ENCODE assay signal across 14 mouse cellular contexts in the genomic region with DNA sequence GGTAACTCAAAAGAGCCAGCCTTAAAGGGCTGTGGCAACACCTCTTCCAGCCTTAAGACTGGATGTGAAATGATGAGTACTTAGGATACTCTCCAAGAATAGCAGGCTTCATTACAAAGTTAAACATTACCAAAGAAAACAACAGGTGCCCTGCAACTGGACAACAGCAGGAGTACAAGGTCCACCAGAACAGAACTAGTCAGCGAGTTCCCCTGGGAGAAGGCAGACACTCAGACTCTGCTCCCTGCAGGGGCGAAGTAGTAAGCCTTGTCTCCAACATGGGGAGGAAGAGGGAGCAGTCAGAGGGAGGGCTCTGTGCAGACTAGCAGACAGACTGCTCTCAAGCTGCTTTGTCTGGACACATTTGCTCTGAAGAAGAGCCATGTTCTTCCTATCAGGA. TPM values are rescaled to one million over a fixed set of nuclear protein-coding genes. Genes with fewer than 3 reads are reported as not detected.
A peak's percentile ranks its signal among the peaks of the same experiment; 100 is the strongest.
DNase-seq lines count a peak whose midpoint lies in the region; ATAC-seq and TF ChIP-seq lines count a peak whose summit lies in the region.
"Had no signal": no experiment of that assay in that cellular context is flagged by ENCODE, and none has a peak within 500 bp of the region (broad histone marks: within the 10 kb centered on the region; RNA-seq: fewer than 3 reads in every experiment).

No protein-coding gene starts in this region.

- H3K4me1 ChIP-seq in kidney, embryonic 14.5 days (ENCODE audit: control insufficient read depth, insufficient read depth, low read length) = peaks cover 36% of the 10 kb centered on the region
- peaks cover 12% of the 10 kb centered on the region; the same call in 1 of the 2 replicates for H3K4me1 ChIP-seq in intestine, postnatal 0 days (replicated peaks; ENCODE audit: control insufficient read depth, insufficient read depth, low read length)
- peaks cover 52% of the 10 kb centered on the region; the same call in 1 of the 2 replicates for H3K4me1 ChIP-seq in small intestine, adult 2 months (ENCODE audit: control insufficient read depth, insufficient read depth, insufficient read length, low read length)

- H3K4me2 ChIP-seq in kidney, embryonic 14.5 days (replicated peaks; ENCODE audit: low read depth, low read length) = no peak overlapping the region
- peak overlapping the region; percentile 77 for H3K4me2 ChIP-seq in intestine, postnatal 0 days (replicated peaks; ENCODE audit: low read depth)
- H3K4me2 ChIP-seq: embryonic facial prominence, embryonic 12.5 days; limb, embryonic 12.5 days had no signal

- TF ChIP-seq CTCF in intestine, postnatal 0 days (IDR thresholded peaks at IDR 0.05; ENCODE audit: low read depth) = peak; percentile 51
- TF ChIP-seq CTCF in small intestine, adult 2 months (IDR thresholded peaks at IDR 0.05; ENCODE audit: extremely low read depth, insufficient read length, insufficient replicate concordance, low read depth, low read length) = peak; percentile 6; the same call in 1 of the 2 replicates

- ATAC-seq in kidney, embryonic 14.5 days (ENCODE audit: low FRiP score, low TSS enrichment) = no peak; the same call in 1 of the 2 replicates
- peak; percentile 90 for ATAC-seq in intestine, postnatal 0 days

- H3K27me3 ChIP-seq in kidney, embryonic 14.5 days (ENCODE audit: control insufficient read depth, insufficient read depth, low read length) = no peaks in the 10 kb centered on the region
- H3K27me3 ChIP-seq in intestine, postnatal 0 days (replicated peaks; ENCODE audit: control insufficient read depth, insufficient read depth, low read length) = no peaks in the 10 kb centered on the region
- H3K27me3 ChIP-seq in small intestine, adult 2 months (ENCODE audit: control insufficient read depth, insufficient read depth, low read length) = no peaks in the 10 kb centered on the region
- H3K27me3 ChIP-seq: embryonic facial prominence, embryonic 12.5 days; limb, embryonic 12.5 days had no signal

- no peak overlapping the region for H3K4me3 ChIP-seq in kidney, embryonic 14.5 days (ENCODE audit: low read length)
- H3K4me3 ChIP-seq in intestine, postnatal 0 days (ENCODE audit: low read depth, low read length) = no peak overlapping the region
- no peak overlapping the region for H3K4me3 ChIP-seq in small intestine, adult 2 months (ENCODE audit: low read depth, low read length)
- H3K4me3 ChIP-seq: embryonic facial prominence, embryonic 12.5 days; gastrocnemius, adult 2 months; heart, embryonic 10.5 days; limb, embryonic 12.5 days had no signal

- H3K9me3 ChIP-seq in kidney, embryonic 14.5 days (ENCODE audit: control insufficient read depth, low read length) = no peaks in the 10 kb centered on the region
- no peaks in the 10 kb centered on the region for H3K9me3 ChIP-seq in intestine, postnatal 0 days (ENCODE audit: control insufficient read depth)
- H3K9me3 ChIP-seq: embryonic facial prominence, embryonic 12.5 days; heart, embryonic 10.5 days; limb, embryonic 12.5 days had no signal

- WGBS in kidney, embryonic 14.5 days = 69% methylated on average over 2 of the region's 2 CpGs
- WGBS in intestine, postnatal 0 days = 31% methylated on average over 2 of the region's 2 CpGs
- WGBS in small intestine, adult 2 months = 22% methylated on average over 2 of the region's 2 CpGs

- no peak overlapping the region for H3K27ac ChIP-seq in kidney, embryonic 14.5 days (ENCODE audit: low read depth, low read length)
- H3K27ac ChIP-seq in intestine, postnatal 0 days (ENCODE audit: low read depth, low read length) = peak overlapping the region; percentile 62
- H3K27ac ChIP-seq in small intestine, adult 2 months (ENCODE audit: insufficient read depth, low read depth, low read length) = peak overlapping the region; percentile 99
- H3K27ac ChIP-seq: embryonic facial prominence, embryonic 12.5 days; gastrocnemius, adult 2 months; heart, embryonic 10.5 days; limb, embryonic 12.5 days had no signal

- DNase-seq in kidney, adult 11 months = peak; percentile 89
- peak; percentile 79 to 90 for DNase-seq in kidney, postnatal 36 days
- no peak for DNase-seq in right cerebral cortex, postnatal 4 days
- no peak for DNase-seq in embryo, embryonic 10.5 days (ENCODE audit: low spot score)
- no peak for DNase-seq in frontal cortex, adult 2 months (ENCODE audit: extremely low spot score in 1 of 2, low spot score in 1 of 2)
- DNase-seq: cerebellum, adult 9-10 months; gastrocnemius, adult 2 months; lung, postnatal 4 days had no signal

- H3K36me3 ChIP-seq in kidney, embryonic 14.5 days (ENCODE audit: control insufficient read depth, insufficient read depth, low read length) = no peaks in the 10 kb centered on the region
- H3K36me3 ChIP-seq in intestine, postnatal 0 days (ENCODE audit: control insufficient read depth, insufficient read depth) = peaks cover 10% of the 10 kb centered on the region; the same call in 1 of the 2 replicates
- H3K36me3 ChIP-seq in small intestine, adult 2 months (ENCODE audit: control insufficient read depth, insufficient read depth, low read length) = peaks cover 4% of the 10 kb centered on the region; the same call in 1 of the 2 replicates
- H3K36me3 ChIP-seq: embryonic facial prominence, embryonic 12.5 days had no signal

- TF ChIP-seq POLR2A in small intestine, adult 2 months (IDR thresholded peaks at IDR 0.05; ENCODE audit: low read depth, low read length) = peak; percentile 66; the same call in 1 of the 2 replicates

- H3K9ac ChIP-seq in kidney, embryonic 14.5 days (ENCODE audit: low read depth, low read length) = no peak overlapping the region
- no peak overlapping the region for H3K9ac ChIP-seq in intestine, postnatal 0 days (ENCODE audit: low read depth, low read length)
- H3K9ac ChIP-seq: embryonic facial prominence, embryonic 12.5 days; limb, embryonic 12.5 days had no signal

RNA-seq across cellular contexts. Expression of gene Abhd17c, which starts 6.1 kb away (rescaled TPM):
- polyA plus RNA-seq in kidney, embryonic 14.5 days (2014; fragmentation: Nextera tagmentation; extraction: Ambion mirVana) = 37.8 and 49.3 TPM in 2 replicates
- polyA plus RNA-seq in intestine, postnatal 0 days (2015; fragmentation: Nextera tagmentation; extraction: Ambion mirVana) = 203 and 216 TPM in 2 replicates
- polyA plus RNA-seq in small intestine, adult 2 months (2012; rRNA removed) = 114 and 292 TPM in 2 replicates
- 38.4 and 39.4 TPM in 2 replicates for polyA plus RNA-seq in frontal cortex, adult 2 months (2012; rRNA removed)

RNA-seq across cellular contexts. Expression of gene Cemip, which starts 59.3 kb away (rescaled TPM):
- 0.16 and 0.36 TPM in 2 replicates for polyA plus RNA-seq in kidney, embryonic 14.5 days (2014; fragmentation: Nextera tagmentation; extraction: Ambion mirVana)
- polyA plus RNA-seq in intestine, postnatal 0 days (2015; fragmentation: Nextera tagmentation; extraction: Ambion mirVana) = 0.48 and 0.53 TPM in 2 replicates
- polyA plus RNA-seq in small intestine, adult 2 months (2012; rRNA removed) = 0.19 and 0.27 TPM in 2 replicates
- 5.3 and 6.1 TPM in 2 replicates for polyA plus RNA-seq in frontal cortex, adult 2 months (2012; rRNA removed)

Comparison
In these comparisons a context has a peak if more than half of its experiments do, and no peak if none do; other contexts are left out.
1. DNase-seq: peak in kidney, adult 11 months (single experiment) and kidney, postnatal 36 days (2 of 2); none in right cerebral cortex, postnatal 4 days (single experiment), embryo, embryonic 10.5 days (single experiment) and frontal cortex, adult 2 months (0 of 2).